Mouse (Mus musculus) C2C12 (cell line): ENCODE results near the gene Senp1. TPM values are rescaled to one million over a fixed set of nuclear protein-coding genes. Genes with fewer than 3 reads are reported as not detected.

Source experiments
- H3K27me3 ChIP-seq: one replicate; pipeline ENCODE4 v1.6.1; 2011; ENCODE audit not compliant: control insufficient read depth, insufficient read depth, insufficient read length
- H3K36me3 ChIP-seq: one replicate; pipeline ENCODE4 v1.6.1; 2011; ENCODE audit not compliant: control insufficient read depth, insufficient read depth
- H3K4me3 ChIP-seq: one replicate; pipeline ENCODE4 v1.5.1; 2011; ENCODE audit warnings: mild to moderate bottlenecking, control low read depth; ENCODE audit not compliant: poor library complexity, insufficient read depth, severe bottlenecking
- H3K79me2 ChIP-seq: one replicate; pipeline ENCODE4 v1.6.1; 2011; ENCODE audit not compliant: control insufficient read depth, insufficient read depth
- H3K79me3 ChIP-seq: one replicate; pipeline ENCODE4 v1.6.1; 2011; ENCODE audit warnings: low read depth, control low read depth
- H3ac ChIP-seq: one replicate; pipeline ENCODE3; 2011; ENCODE audit warnings: low read depth; ENCODE audit not compliant: control insufficient read depth, insufficient read length
- CEBPB ChIP-seq: IDR thresholded peaks from one replicate; pipeline ENCODE4 v1.6.1; 2011; ENCODE audit warnings: low read depth, mild to moderate bottlenecking, control low read depth, moderate library complexity
- CTCF ChIP-seq: IDR thresholded peaks from one replicate; pipeline ENCODE4 v1.5.1; 2011; ENCODE audit not compliant: control insufficient read depth, insufficient read depth, insufficient read length
- FOSL1 ChIP-seq: IDR thresholded peaks from one replicate; pipeline ENCODE4 v1.8.0; 2011; ENCODE audit warnings: mild to moderate bottlenecking, low read length; ENCODE audit not compliant: poor library complexity, insufficient read depth, severe bottlenecking
- MAX ChIP-seq: IDR thresholded peaks from one replicate; pipeline ENCODE4 v1.6.1; 2011; ENCODE audit warnings: mild to moderate bottlenecking, control low read depth
- MYOD1 ChIP-seq: IDR thresholded peaks from one replicate; pipeline ENCODE4 v1.6.1; 2011; ENCODE audit warnings: low read depth; ENCODE audit not compliant: control insufficient read depth, insufficient read length
- MYOG ChIP-seq: IDR thresholded peaks from one replicate; pipeline ENCODE4 v1.6.1; 2011; ENCODE audit not compliant: control insufficient read depth, insufficient read length; ENCODE audit errors: extremely low read depth
- USF1 ChIP-seq: IDR thresholded peaks from one replicate; pipeline ENCODE4 v1.6.1; 2011; ENCODE audit warnings: low read depth, mild to moderate bottlenecking, control low read depth, moderate library complexity
- polyA plus RNA-seq: library from polyadenylated mRNA; unstranded; fragments of >200 nt; fragmentation: generic; extraction: Trizol; gene quantifications from one replicate; pipeline ENCODE4 v1.2.1, GENCODE M21; 2012; ENCODE audit warnings: missing spikeins

Senp1 gene
- polyA plus RNA-seq, 1 experiment: 21.7 TPM

GRCm38 (mm10) chr15:98026967-98027904, 66.3 kb downstream of the Senp1 start:
- TF ChIP-seq MYOD1 (no peak), CTCF (no peak), CEBPB (no peak), FOSL1 (no peak), USF1 (no peak), MYOG (no peak), MAX (no peak)
- Histone ChIP-seq H3K4me3 (no peak overlapping the region), H3K79me3 (no peaks in the 10 kb centered on the region), H3K36me3 (no peaks in the 10 kb centered on the region), H3K79me2 (no peaks in the 10 kb centered on the region), H3K27me3 (peaks cover 68% of the 10 kb centered on the region), H3ac (no peak overlapping the region)

GRCm38 (mm10) chr15:98025611-98026010, 67.9 kb downstream of the Senp1 start:
- no peak overlapping the region for H3ac ChIP-seq
- peaks cover 74% of the 10 kb centered on the region for H3K27me3 ChIP-seq
- no peak for TF ChIP-seq CTCF
- TF ChIP-seq MYOG: no peak
- TF ChIP-seq MAX: no peak
- TF ChIP-seq CEBPB: no peak
- TF ChIP-seq FOSL1: no peak
- no peak for TF ChIP-seq USF1
- no peak for TF ChIP-seq MYOD1
- no peaks in the 10 kb centered on the region for H3K79me2 ChIP-seq
- no peaks in the 10 kb centered on the region for H3K36me3 ChIP-seq
- H3K79me3 ChIP-seq: no peaks in the 10 kb centered on the region
- no peak overlapping the region for H3K4me3 ChIP-seq

- Histone ChIP-seq H3K79me3 (no peaks in the 10 kb centered on the region), H3ac (no peak overlapping the region), H3K4me3 (no peak overlapping the region), H3K36me3 (no peaks in the 10 kb centered on the region), H3K79me2 (no peaks in the 10 kb centered on the region), H3K27me3 (peaks cover 81% of the 10 kb centered on the region)
- TF ChIP-seq USF1 (no peak), MAX (no peak), CTCF (no peak), MYOD1 (no peak), MYOG (no peak), FOSL1 (no peak), CEBPB (no peak)
Observed at GRCm38 (mm10) chr15:98023137-98023536, 70.4 kb downstream of the Senp1 start.

DNA sequence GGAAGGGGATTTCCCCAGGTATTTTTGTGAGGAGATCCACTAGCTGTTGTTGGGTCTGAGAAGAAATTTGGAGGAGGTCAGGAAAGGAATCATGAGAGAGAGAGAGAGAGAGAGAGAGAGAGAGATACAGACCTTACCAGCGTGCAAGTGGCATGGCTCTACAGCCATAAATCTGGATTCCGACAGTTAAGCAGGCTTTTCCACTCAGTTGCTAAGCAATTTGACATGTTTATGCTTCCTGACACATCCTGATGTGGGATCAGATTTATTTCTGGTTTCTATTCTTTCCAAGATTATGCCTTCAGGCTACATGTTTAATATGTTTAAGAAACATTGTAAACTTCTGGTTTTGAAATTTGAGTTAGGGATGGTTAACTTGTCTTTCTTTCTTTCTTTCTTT, 71.7 kb downstream of the Senp1 start:
- Histone ChIP-seq H3K79me2 (no peaks in the 10 kb centered on the region), H3K36me3 (no peaks in the 10 kb centered on the region), H3K4me3 (no peak overlapping the region), H3K79me3 (no peaks in the 10 kb centered on the region), H3ac (no peak overlapping the region), H3K27me3 (peaks cover 69% of the 10 kb centered on the region)
- TF ChIP-seq FOSL1 (no peak), USF1 (no peak), MAX (no peak), CTCF (no peak), CEBPB (no peak), MYOG (no peak), MYOD1 (no peak)

DNA sequence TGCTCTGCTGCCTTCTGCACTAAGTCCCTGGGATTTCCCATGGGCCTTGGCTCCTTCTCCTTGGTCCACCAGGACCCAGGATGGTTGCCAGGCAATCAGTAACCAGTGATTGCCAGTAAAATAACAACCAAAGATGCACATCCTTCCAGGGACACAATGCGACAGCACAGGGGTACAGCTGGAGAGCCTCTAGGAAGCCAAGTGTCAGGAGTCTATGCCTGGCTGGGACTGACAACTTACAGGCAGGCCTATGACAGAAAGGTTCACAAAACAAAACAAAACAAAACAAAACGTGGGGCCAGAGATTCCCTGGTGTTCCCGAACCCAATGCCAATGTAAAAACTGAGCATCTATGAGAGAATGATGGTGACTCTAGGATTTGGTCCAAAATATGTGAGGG, 74.5 kb downstream of the Senp1 start:
- Histone ChIP-seq H3K36me3 (no peaks in the 10 kb centered on the region), H3K27me3 (peaks cover 59% of the 10 kb centered on the region), H3ac (no peak overlapping the region), H3K79me3 (no peaks in the 10 kb centered on the region), H3K79me2 (no peaks in the 10 kb centered on the region), H3K4me3 (no peak overlapping the region)
- no peak for TF ChIP-seq CEBPB
- TF ChIP-seq FOSL1: no peak
- TF ChIP-seq MYOD1: no peak
- no peak for TF ChIP-seq MAX
- TF ChIP-seq USF1: no peak
- TF ChIP-seq CTCF: no peak
- TF ChIP-seq MYOG: no peak
